Mouse (Mus musculus): ENCODE data around the gene Slc35e3. TPM values are rescaled to one million over a fixed set of nuclear protein-coding genes. Genes with fewer than 3 reads are reported as not detected.

The Slc35e3 gene
- total RNA-seq, 2 experiments from 2014 or later = 32.2 to 33.3 TPM

- DNase-seq (ENCODE audit: extremely low spot score in 1 of 2, low spot score in 1 of 2) = no peak
Measured at GRCm38 (mm10) chr10:117690770-117691296, 55.3 kb downstream of the Slc35e3 start.

- no peak for DNase-seq (ENCODE audit: extremely low spot score in 1 of 2, low spot score in 1 of 2)
Measured at GRCm38 (mm10) chr10:117690101-117690352, 56.1 kb downstream of the Slc35e3 start.

- DNase-seq (ENCODE audit: extremely low spot score in 1 of 2, low spot score in 1 of 2) = no peak
Measured at GRCm38 (mm10) chr10:117689297-117690100, 56.7 kb downstream of the Slc35e3 start.

GRCm38 (mm10) chr10:117688204-117689151, 57.7 kb downstream of the Slc35e3 start:
- no peak for DNase-seq (ENCODE audit: extremely low spot score in 1 of 2, low spot score in 1 of 2)

GRCm38 (mm10) chr10:117687577-117687976, 58.6 kb downstream of the Slc35e3 start:
- no peak for DNase-seq (ENCODE audit: extremely low spot score in 1 of 2, low spot score in 1 of 2)

GRCm38 (mm10) chr10:117687018-117687417, 59.1 kb downstream of the Slc35e3 start:
- DNase-seq (ENCODE audit: extremely low spot score in 1 of 2, low spot score in 1 of 2) = no peak

DNA sequence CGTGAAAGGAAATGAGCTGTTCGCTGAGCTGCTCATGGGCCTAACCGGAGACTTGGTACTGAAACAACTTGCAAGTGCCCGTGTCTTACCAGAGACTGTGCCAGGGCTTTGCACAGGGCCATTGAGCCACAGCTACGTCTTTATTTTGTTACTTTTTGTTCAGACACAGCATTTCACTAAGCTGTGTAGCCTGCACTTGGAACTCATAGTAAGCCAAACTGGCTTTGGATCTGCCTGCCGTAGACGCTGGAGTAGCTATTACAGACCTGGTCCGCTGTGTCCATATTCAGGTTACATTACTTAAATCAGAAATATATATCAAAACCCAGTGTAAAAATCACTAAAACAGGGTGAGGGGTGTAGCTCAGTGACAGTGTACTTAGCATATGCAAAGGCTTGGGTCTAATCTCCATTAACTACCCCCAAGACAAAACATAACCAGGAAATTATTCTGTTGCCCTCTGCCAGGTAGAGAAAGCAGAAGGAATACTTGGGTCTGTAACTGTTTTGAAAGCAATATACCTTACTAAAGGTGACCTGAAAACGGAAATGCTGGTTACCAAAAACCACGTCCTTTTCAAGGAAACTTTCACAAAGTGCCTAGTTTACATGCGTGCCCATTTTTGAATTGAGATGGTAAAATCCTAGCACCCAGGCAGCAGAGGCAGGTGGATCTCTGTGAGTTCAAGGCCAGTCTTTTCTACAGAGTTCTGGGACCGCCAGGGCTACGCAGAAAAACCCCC, 60.1 kb downstream of the Slc35e3 start:
- no peak for DNase-seq (ENCODE audit: extremely low spot score in 1 of 2, low spot score in 1 of 2)

DNA sequence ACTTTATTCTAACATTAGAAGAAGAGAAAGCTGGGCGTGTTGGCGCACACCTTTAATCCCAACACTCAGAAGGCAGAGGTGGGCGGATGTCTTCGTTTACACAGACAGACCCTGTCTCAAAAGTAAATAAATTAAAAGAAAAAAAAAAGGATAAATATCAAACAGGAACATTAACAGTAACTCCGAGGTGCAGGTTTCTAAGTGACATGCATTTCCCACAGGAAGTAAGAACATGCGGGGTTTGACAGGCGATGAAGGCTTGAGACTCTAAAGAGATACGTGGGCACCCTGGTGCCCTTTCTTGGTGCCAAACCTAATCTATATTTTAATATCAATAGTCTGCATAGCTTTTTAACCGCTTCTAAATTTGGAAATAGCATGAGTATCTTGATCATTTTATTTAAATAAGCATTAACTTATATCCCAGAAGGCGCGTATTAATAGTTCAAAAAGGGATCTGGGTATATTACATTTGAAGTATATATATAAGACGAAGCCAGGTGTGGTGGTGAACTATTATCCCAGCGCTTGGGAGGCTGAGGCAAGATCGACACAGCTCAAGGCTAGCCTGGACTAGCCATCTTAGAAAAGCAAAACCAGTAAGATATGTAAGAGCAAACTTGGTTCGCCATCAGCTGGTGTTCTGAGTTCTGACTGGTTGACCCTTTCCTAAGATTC, 60.9 kb downstream of the Slc35e3 start:
- DNase-seq (ENCODE audit: extremely low spot score in 1 of 2, low spot score in 1 of 2) = no peak

GRCm38 (mm10) chr10:117684298-117685170, 61.6 kb downstream of the Slc35e3 start:
- DNase-seq (ENCODE audit: extremely low spot score in 1 of 2, low spot score in 1 of 2) = no peak

DNA sequence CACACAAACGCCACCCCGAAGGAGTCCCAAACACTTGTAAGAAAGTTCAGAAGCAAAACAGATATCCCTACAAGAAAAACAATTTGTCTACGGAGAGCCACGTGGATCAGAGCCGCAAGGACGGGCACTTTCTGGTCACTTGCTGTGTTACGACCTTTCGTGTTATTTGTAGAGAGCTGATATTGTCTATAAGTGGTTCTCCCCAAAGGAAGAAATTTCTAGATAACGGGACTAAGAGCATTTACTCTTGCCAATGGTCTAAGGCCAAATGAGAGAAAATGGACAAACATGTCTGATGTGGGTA, 62.5 kb downstream of the Slc35e3 start:
- no peak for DNase-seq (ENCODE audit: extremely low spot score in 1 of 2, low spot score in 1 of 2)

Other genes with a start within 250 kb of the Slc35e3 start
- 10 to 100 TPM in 1 of 2 experiments, 1 to 10 TPM in 1; 8.5 to 11.4 TPM for gene Cpm, start 116.9 kb downstream of the Slc35e3 start, total RNA-seq (2021)
- gene Mdm2, start 35.6 kb downstream of the Slc35e3 start, total RNA-seq (2021) = 10 to 100 TPM; 56.5 to 57.5 TPM
- gene Nup107, start 46.3 kb upstream of the Slc35e3 start, total RNA-seq (2021) = 10 to 100 TPM; 17.6 to 20.4 TPM
- 10 to 100 TPM; 67.4 to 70.2 TPM for gene Rap1b, start 99.7 kb upstream of the Slc35e3 start, total RNA-seq (2021)

Measured in layer of hippocampus, postnatal 25 days (tissue).